ENCODE assay signal across 17 mouse cellular contexts in the genomic region with DNA sequence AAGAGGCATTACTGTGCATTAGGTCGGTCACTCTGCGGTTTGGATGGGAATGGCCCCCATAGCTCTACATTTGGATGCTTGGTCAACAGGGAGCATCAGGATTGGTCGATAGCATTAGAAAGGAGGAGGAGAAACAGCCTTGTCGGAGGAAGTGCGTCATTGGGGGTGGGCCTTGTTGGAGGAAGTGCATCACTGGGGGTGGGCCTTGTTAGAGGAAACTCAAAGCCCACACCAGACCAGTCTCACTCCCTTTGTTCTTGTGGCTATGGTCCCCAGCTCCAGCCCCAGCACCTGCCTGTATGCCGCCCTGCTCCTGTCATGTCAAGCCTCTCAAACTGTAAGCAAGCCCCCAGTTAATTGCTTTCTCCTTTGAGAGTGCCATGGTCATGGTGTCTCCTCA.
"Had no signal": no experiment of that assay in that cellular context is flagged by ENCODE, and none has a peak within 500 bp of the region (broad histone marks: within the 10 kb centered on the region; RNA-seq: fewer than 3 reads in every experiment).

No protein-coding gene starts in this region.

- H3K4me3 ChIP-seq: lung, embryonic 15.5 days; megakaryocyte, embryonic 14.5 days; midbrain, embryonic 13.5 days; midbrain, embryonic 15.5 days; neural tube, embryonic 12.5 days; stomach, embryonic 15.5 days had no signal

- H3K27me3 ChIP-seq: lung, embryonic 15.5 days; megakaryocyte, embryonic 14.5 days; midbrain, embryonic 13.5 days; midbrain, embryonic 15.5 days; neural tube, embryonic 12.5 days; stomach, embryonic 15.5 days had no signal

- DNase-seq: liver, postnatal 0 days; lung, adult 2 months; lung, postnatal 14 days; lung, postnatal 36 days; right cerebral cortex, postnatal 14 days; thymus, adult 2 months; thymus, postnatal 25 days; thymus, postnatal 4 days had no signal

- H3K36me3 ChIP-seq: lung, embryonic 15.5 days; stomach, embryonic 15.5 days had no signal

- H3K4me1 ChIP-seq: lung, embryonic 15.5 days; megakaryocyte, embryonic 14.5 days; midbrain, embryonic 15.5 days; neural tube, embryonic 12.5 days; stomach, embryonic 15.5 days had no signal

- H3K9me3 ChIP-seq: lung, embryonic 15.5 days; megakaryocyte, embryonic 14.5 days; midbrain, embryonic 13.5 days; midbrain, embryonic 15.5 days; neural tube, embryonic 12.5 days; stomach, embryonic 15.5 days had no signal

- ATAC-seq: liver, postnatal 0 days; lung, postnatal 0 days; midbrain, embryonic 13.5 days; midbrain, embryonic 15.5 days had no signal

- H3K27ac ChIP-seq: lung, embryonic 15.5 days; macrophage; midbrain, embryonic 13.5 days; midbrain, embryonic 15.5 days; neural tube, embryonic 12.5 days; stomach, embryonic 15.5 days; stomach, postnatal 0 days had no signal
